Mouse (Mus musculus) G1E (cell line): ENCODE results near the gene Pde2a.

Experiments
- CTCF ChIP-seq: IDR thresholded peaks from 2 replicates; pipeline ENCODE4 v1.5.1; 2012; ENCODE audit warnings: low read depth, low read length, inconsistent platforms, mixed read lengths
- GATA1 ChIP-seq: IDR thresholded peaks from 2 replicates; pipeline ENCODE4 v1.6.1; 2012; ENCODE audit warnings: borderline replicate concordance, low read length, inconsistent platforms, mixed read lengths
- POLR2AphosphoS5 ChIP-seq: IDR thresholded peaks from 2 replicates; pipeline ENCODE4 v1.6.1; 2012; ENCODE audit warnings: low read depth, low read length, inconsistent platforms; ENCODE audit not compliant: insufficient replicate concordance

GRCm38 (mm10) chr7:101453725-101454124 lies 32.2 kb downstream of the Pde2a start:
- TF ChIP-seq CTCF (no peak), GATA1 (no peak), POLR2AphosphoS5 (no peak)
